Mouse (Mus musculus) CD4-positive, CD25-positive, alpha-beta regulatory T cell, adult 9 weeks (primary cell): ENCODE measurements around the gene Rsad1. TPM values are rescaled to one million over a fixed set of nuclear protein-coding genes. Genes with fewer than 3 reads are reported as not detected.

Experiments
- polyA plus RNA-seq: library from polyadenylated mRNA; unstranded; fragments of 100-300 nt; shearing (Covaris generic); gene quantifications from one replicate; pipeline ENCODE4 v1.2.1, GENCODE M21; 2017

Rsad1 gene
- 3.1 TPM for polyA plus RNA-seq

GRCm38 (mm10) chr11:94548888-94549690 lies at the start of gene Rsad1:
Rsad1 (minus strand) TSS chr11:94549255.

GRCm38 (mm10) chr11:94564437-94565150 lies 15.5 kb upstream of the Rsad1 start, which contains the start of gene Chad:
Chad (plus strand) TSS chr11:94565047.

GRCm38 (mm10) chr11:94521219-94521843 lies 27.7 kb downstream of the Rsad1 start, which contains the start of gene Mycbpap:
Mycbpap (minus strand) TSS chr11:94521742.

GRCm38 (mm10) chr11:94499661-94500152 lies 49.3 kb downstream of the Rsad1 start, which contains the start of gene Epn3:
Epn3 (minus strand) TSS chr11:94499974.

Other genes starting within 250 kb of the Rsad1 start
- 115 TPM for gene Luc7l3, start 227.3 kb downstream of the Rsad1 start, polyA plus RNA-seq
- 6.3 TPM for gene Ankrd40, start 221.3 kb downstream of the Rsad1 start, polyA plus RNA-seq
- gene Abcc3, start 156.3 kb downstream of the Rsad1 start, polyA plus RNA-seq, result 4.0 TPM
- gene Cacna1g, start 75.1 kb downstream of the Rsad1 start, polyA plus RNA-seq, result not detected
- gene Spata20, start 63.1 kb downstream of the Rsad1 start, polyA plus RNA-seq, result not detected
- gene Epn3, start 49.3 kb downstream of the Rsad1 start, polyA plus RNA-seq, result not detected
- 0.78 TPM for gene Mycbpap, start 27.5 kb downstream of the Rsad1 start, polyA plus RNA-seq
- not detected for gene Chad, start 15.8 kb upstream of the Rsad1 start, polyA plus RNA-seq
- 7.7 TPM for gene Acsf2, start 52.6 kb upstream of the Rsad1 start, polyA plus RNA-seq
- gene Lrrc59, start 80.5 kb upstream of the Rsad1 start, polyA plus RNA-seq, result 9.3 TPM
- 69.6 TPM for gene Mrpl27, start 104.5 kb upstream of the Rsad1 start, polyA plus RNA-seq
- 1.5 TPM for gene Eme1, start 104.7 kb upstream of the Rsad1 start, polyA plus RNA-seq
- gene Xylt2, start 128.3 kb upstream of the Rsad1 start, polyA plus RNA-seq, result 15.8 TPM
- gene Gm11541, start 155.2 kb upstream of the Rsad1 start, polyA plus RNA-seq, result not detected
- not detected for gene Cdc34b, start 192.5 kb upstream of the Rsad1 start, polyA plus RNA-seq
- gene Tmem92, start 233.4 kb upstream of the Rsad1 start, polyA plus RNA-seq, result not detected